Mouse (Mus musculus) lung, adult 2 months (tissue): ENCODE measurements around the gene Arhgap44.

ENCODE experiments used
- CTCF ChIP-seq: fragments of 200-500 bp; IDR thresholded peaks from 2 replicates; pipeline ENCODE4 v1.5.1; 2011; ENCODE audit warnings: mild to moderate bottlenecking, low read length, control low read depth; ENCODE audit not compliant: insufficient read depth
- POLR2A ChIP-seq: fragments of 200-500 bp; IDR thresholded peaks from 2 replicates; pipeline ENCODE4 v1.6.1; 2011; ENCODE audit warnings: low read depth, mild to moderate bottlenecking, control low read depth, low read length, borderline replicate concordance; ENCODE audit errors: extremely low read depth

GRCm38 (mm10) chr11:64971471-64971988, 191.2 kb downstream of the Arhgap44 start:
- TF ChIP-seq CTCF (no peak), POLR2A (no peak)
